Mouse (Mus musculus): ENCODE results near the gene Cfap65. TPM values are rescaled to one million over a fixed set of nuclear protein-coding genes. Genes with fewer than 3 reads are reported as not detected.

The Cfap65 gene
- polyA plus RNA-seq, 1 experiment from 2014 or later: 0.13 TPM

- no peak for ATAC-seq (ENCODE audit: low FRiP score, low TSS enrichment)
- peak overlapping the region; percentile 92 for H3K4me2 ChIP-seq (ENCODE audit: low read length)
- no peak overlapping the region; the same call in 1 of the 2 replicates for H3K27ac ChIP-seq (replicated peaks; ENCODE audit: low read depth, low read length)
- peaks cover 39% of the 10 kb centered on the region for H3K4me1 ChIP-seq (ENCODE audit: control insufficient read depth, insufficient read depth, low read length)
- H3K9ac ChIP-seq (replicated peaks; ENCODE audit: low read length): peak overlapping the region; percentile 96
- peak; percentile 27 for DNase-seq
- H3K9me3 ChIP-seq (ENCODE audit: control insufficient read depth, low read length): no peaks in the 10 kb centered on the region
- no peaks in the 10 kb centered on the region for H3K27me3 ChIP-seq (ENCODE audit: control insufficient read depth, insufficient read depth, low read length)
- no peaks in the 10 kb centered on the region for H3K36me3 ChIP-seq (ENCODE audit: control insufficient read depth, insufficient read depth, low read length)
- peak overlapping the region; percentile 94 for H3K4me3 ChIP-seq (replicated peaks; ENCODE audit: low read depth, low read length)
- WGBS: 3% methylated on average over 20 of the region's 20 CpGs
Observed at GRCm38 (mm10) chr1:74857201-74857600, 78.2 kb downstream of the Cfap65 start.

GRCm38 (mm10) chr1:74856791-74857190 lies 78.6 kb downstream of the Cfap65 start:
- H3K4me1 ChIP-seq (ENCODE audit: control insufficient read depth, insufficient read depth, low read length): peaks cover 43% of the 10 kb centered on the region
- H3K36me3 ChIP-seq (ENCODE audit: control insufficient read depth, insufficient read depth, low read length): no peaks in the 10 kb centered on the region
- H3K9me3 ChIP-seq (ENCODE audit: control insufficient read depth, low read length): no peaks in the 10 kb centered on the region
- peak overlapping the region; percentile 96 for H3K9ac ChIP-seq (replicated peaks; ENCODE audit: low read length)
- H3K4me2 ChIP-seq (ENCODE audit: low read length): peak overlapping the region; percentile 92
- no peak overlapping the region; the same call in 1 of the 2 replicates for H3K27ac ChIP-seq (replicated peaks; ENCODE audit: low read depth, low read length)
- H3K4me3 ChIP-seq (replicated peaks; ENCODE audit: low read depth, low read length): peak overlapping the region; percentile 94
- DNase-seq (peak; percentile 59), ATAC-seq (ENCODE audit: low FRiP score, low TSS enrichment) (no peak)
- WGBS: under 1% methylated on average over 7 of the region's 7 CpGs
- no peaks in the 10 kb centered on the region for H3K27me3 ChIP-seq (ENCODE audit: control insufficient read depth, insufficient read depth, low read length)

GRCm38 (mm10) chr1:74856439-74856720 lies 79.0 kb downstream of the Cfap65 start:
- Histone ChIP-seq H3K4me3 (replicated peaks; ENCODE audit: low read depth, low read length) (peak overlapping the region; percentile 94), H3K27ac (replicated peaks; ENCODE audit: low read depth, low read length) (peak overlapping the region; percentile 91; the same call in 1 of the 2 replicates), H3K9ac (replicated peaks; ENCODE audit: low read length) (peak overlapping the region; percentile 96), H3K27me3 (ENCODE audit: control insufficient read depth, insufficient read depth, low read length) (no peaks in the 10 kb centered on the region), H3K9me3 (ENCODE audit: control insufficient read depth, low read length) (no peaks in the 10 kb centered on the region), H3K4me2 (ENCODE audit: low read length) (peak overlapping the region; percentile 92), H3K4me1 (ENCODE audit: control insufficient read depth, insufficient read depth, low read length) (peaks cover 47% of the 10 kb centered on the region), H3K36me3 (ENCODE audit: control insufficient read depth, insufficient read depth, low read length) (no peaks in the 10 kb centered on the region)
- 1% methylated on average over 11 of the region's 11 CpGs for WGBS
- no peak for DNase-seq
- no peak for ATAC-seq (ENCODE audit: low FRiP score, low TSS enrichment)

- Histone ChIP-seq H3K4me1 (ENCODE audit: control insufficient read depth, insufficient read depth, low read length) (peaks cover 52% of the 10 kb centered on the region), H3K36me3 (ENCODE audit: control insufficient read depth, insufficient read depth, low read length) (no peaks in the 10 kb centered on the region), H3K27ac (replicated peaks; ENCODE audit: low read depth, low read length) (peak overlapping the region; percentile 91), H3K9me3 (ENCODE audit: control insufficient read depth, low read length) (no peaks in the 10 kb centered on the region), H3K4me3 (replicated peaks; ENCODE audit: low read depth, low read length) (peak overlapping the region; percentile 94), H3K27me3 (ENCODE audit: control insufficient read depth, insufficient read depth, low read length) (no peaks in the 10 kb centered on the region), H3K9ac (replicated peaks; ENCODE audit: low read length) (peak overlapping the region; percentile 96), H3K4me2 (ENCODE audit: low read length) (peak overlapping the region; percentile 92)
- under 1% methylated on average over 74 of the region's 74 CpGs for WGBS
- no peak for ATAC-seq (ENCODE audit: low FRiP score, low TSS enrichment)
- DNase-seq: peak; percentile 70
Observed at GRCm38 (mm10) chr1:74855651-74856438, 79.6 kb downstream of the Cfap65 start.

- peak overlapping the region; percentile 91 for H3K27ac ChIP-seq (replicated peaks; ENCODE audit: low read depth, low read length)
- H3K4me2 ChIP-seq (ENCODE audit: low read length): peak overlapping the region; percentile 92
- ATAC-seq (ENCODE audit: low FRiP score, low TSS enrichment) (no peak), DNase-seq (peak; percentile 67)
- H3K4me1 ChIP-seq (ENCODE audit: control insufficient read depth, insufficient read depth, low read length): peaks cover 57% of the 10 kb centered on the region
- no peaks in the 10 kb centered on the region for H3K36me3 ChIP-seq (ENCODE audit: control insufficient read depth, insufficient read depth, low read length)
- H3K9ac ChIP-seq (replicated peaks; ENCODE audit: low read length): peak overlapping the region; percentile 96
- no peaks in the 10 kb centered on the region for H3K9me3 ChIP-seq (ENCODE audit: control insufficient read depth, low read length)
- peak overlapping the region; percentile 94 for H3K4me3 ChIP-seq (replicated peaks; ENCODE audit: low read depth, low read length)
- 0% methylated on average over 48 of the region's 48 CpGs for WGBS
- H3K27me3 ChIP-seq (ENCODE audit: control insufficient read depth, insufficient read depth, low read length): no peaks in the 10 kb centered on the region
Observed at GRCm38 (mm10) chr1:74855156-74855555, 80.2 kb downstream of the Cfap65 start.

- H3K4me3 ChIP-seq (replicated peaks; ENCODE audit: low read depth, low read length): peak within 1 kb of the TSS; percentile 94
- no peaks in the 10 kb centered on the region for H3K9me3 ChIP-seq (ENCODE audit: control insufficient read depth, low read length)
- no peaks in the 10 kb centered on the region for H3K27me3 ChIP-seq (ENCODE audit: control insufficient read depth, insufficient read depth, low read length)
- H3K4me1 ChIP-seq (ENCODE audit: control insufficient read depth, insufficient read depth, low read length): peaks cover 55% of the 10 kb centered on the region
- peak within 1 kb of the TSS; percentile 92 for H3K4me2 ChIP-seq (ENCODE audit: low read length)
- H3K27ac ChIP-seq (replicated peaks; ENCODE audit: low read depth, low read length): peak within 1 kb of the TSS; percentile 91
- 3% methylated on average over 39 of the region's 39 CpGs for WGBS
- H3K9ac ChIP-seq (replicated peaks; ENCODE audit: low read length): peak within 1 kb of the TSS; percentile 96
- DNase-seq (peak; percentile 98), ATAC-seq (ENCODE audit: low FRiP score, low TSS enrichment) (peak; percentile 87)
- no peaks in the 10 kb centered on the region for H3K36me3 ChIP-seq (ENCODE audit: control insufficient read depth, insufficient read depth, low read length)
Observed at GRCm38 (mm10) chr1:74854306-74855056, 80.9 kb downstream of the Cfap65 start, which contains the start of gene Cdk5r2. Gene Cdk5r2 (plus strand): TSS chr1:74854934.

MicroRNAs encoded within 50 kb of the gene (microRNA counts, 519-probe panel; counts per million panel counts)
- microRNA mmu-miR-375: not detected

Small RNA genes lying within 50 kb of the gene (microRNA-seq; reads per million reads assigned to microRNA genes)
- 453 reads per million, percentile 72 among the genes with 10 or more reads in this experiment for gene Mir375

Other genes starting within 250 kb of the Cfap65 start
- 0.53 and 2.1 TPM in 2 replicates for gene Cyp27a1, start 222.0 kb downstream of the Cfap65 start, polyA plus RNA-seq (2014; fragmentation: Nextera tagmentation; extraction: Ambion mirVana)
- gene Prkag3, start 186.4 kb downstream of the Cfap65 start, polyA plus RNA-seq (2014; fragmentation: Nextera tagmentation; extraction: Ambion mirVana): not detected in 2 replicates
- 2.7 TPM in 1 of 2 replicates, not detected in the other for gene Wnt6, start 163.7 kb downstream of the Cfap65 start, polyA plus RNA-seq (2014; fragmentation: Nextera tagmentation; extraction: Ambion mirVana)
- gene Wnt10a, start 144.1 kb downstream of the Cfap65 start, polyA plus RNA-seq (2014; fragmentation: Nextera tagmentation; extraction: Ambion mirVana): 0.11 and 0.36 TPM in 2 replicates
- 16.5 and 29.9 TPM in 2 replicates for gene Cdk5r2, start 80.7 kb downstream of the Cfap65 start, polyA plus RNA-seq (2014; fragmentation: Nextera tagmentation; extraction: Ambion mirVana)
- gene Fev, start 50.2 kb downstream of the Cfap65 start, polyA plus RNA-seq (2014; fragmentation: Nextera tagmentation; extraction: Ambion mirVana): 3.0 and 3.3 TPM in 2 replicates
- 0.77 TPM in 1 of 2 replicates, not detected in the other for gene Cryba2, start 42.5 kb downstream of the Cfap65 start, polyA plus RNA-seq (2014; fragmentation: Nextera tagmentation; extraction: Ambion mirVana)
- gene Ihh, start 16.1 kb upstream of the Cfap65 start, polyA plus RNA-seq (2014; fragmentation: Nextera tagmentation; extraction: Ambion mirVana): 0.16 TPM in 1 of 2 replicates, not detected in the other
- 6.9 and 7.7 TPM in 2 replicates for gene Nhej1, start 189.6 kb upstream of the Cfap65 start, polyA plus RNA-seq (2014; fragmentation: Nextera tagmentation; extraction: Ambion mirVana)
- gene Slc23a3, start 198.3 kb upstream of the Cfap65 start, polyA plus RNA-seq (2014; fragmentation: Nextera tagmentation; extraction: Ambion mirVana): not detected in 2 replicates
- gene Cnppd1, start 207.1 kb upstream of the Cfap65 start, polyA plus RNA-seq (2014; fragmentation: Nextera tagmentation; extraction: Ambion mirVana): 48.8 and 52.5 TPM in 2 replicates
- gene Retreg2, start 207.2 kb upstream of the Cfap65 start, polyA plus RNA-seq (2014; fragmentation: Nextera tagmentation; extraction: Ambion mirVana): 126 and 133 TPM in 2 replicates
- gene Zfand2b, start 233.0 kb upstream of the Cfap65 start, polyA plus RNA-seq (2014; fragmentation: Nextera tagmentation; extraction: Ambion mirVana): 34.5 and 34.8 TPM in 2 replicates
- gene Abcb6, start 244.8 kb upstream of the Cfap65 start, polyA plus RNA-seq (2014; fragmentation: Nextera tagmentation; extraction: Ambion mirVana): 35.5 and 36.3 TPM in 2 replicates

Data from midbrain, embryonic 14.5 days (tissue).